Mouse (Mus musculus): ENCODE measurements around the gene Rab34.

Gene Rab34

DNA sequence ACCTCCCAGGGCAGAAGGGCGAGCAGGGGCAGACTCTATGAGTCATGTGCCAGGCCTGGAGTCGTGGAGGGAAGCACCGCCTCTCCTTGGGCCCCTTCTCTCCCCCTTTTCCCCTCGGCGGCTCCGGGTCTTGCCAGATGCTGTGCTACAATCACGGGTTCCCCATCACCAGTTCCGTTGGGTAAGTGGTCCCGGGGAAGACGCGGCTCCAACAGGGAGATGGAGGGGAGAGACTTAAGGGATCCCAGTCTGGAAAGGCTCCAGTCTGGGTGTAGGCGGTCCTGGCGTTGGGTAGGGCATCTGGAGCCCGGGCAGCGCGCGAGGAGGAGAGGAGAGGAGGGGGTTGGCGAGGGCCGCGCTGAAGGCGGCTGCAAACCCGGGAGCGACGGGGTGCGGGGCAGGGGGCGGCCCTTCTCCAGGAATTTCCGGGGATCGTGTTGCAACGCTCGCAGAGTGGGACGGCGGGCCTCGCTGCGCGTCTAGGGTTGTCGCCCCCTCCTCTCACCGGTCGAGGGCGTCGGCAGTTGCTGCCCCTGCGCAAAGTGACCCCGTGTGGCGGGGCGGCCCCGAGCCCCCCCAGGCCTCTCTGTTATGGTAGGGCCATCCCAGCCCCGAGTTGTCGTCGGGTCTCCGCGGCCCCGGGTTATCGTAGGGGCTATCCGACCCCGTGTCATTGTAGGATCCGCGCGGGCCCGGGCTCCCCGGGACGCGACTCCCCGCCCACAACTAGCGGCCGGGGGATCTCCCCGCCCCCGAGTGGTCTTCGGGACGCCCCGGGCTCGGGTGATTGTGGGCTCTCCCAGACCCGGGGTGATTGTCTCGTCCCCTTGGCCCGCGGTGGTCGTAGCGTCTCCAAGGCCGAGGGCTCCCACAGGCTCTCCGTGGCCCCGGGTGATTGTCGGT lies at the start of gene Rab34:
TSS of gene Rab34 (plus strand) at position 100 of the 903 bp plus-strand sequence.
- Histone ChIP-seq H3K36me3 (ENCODE audit: control insufficient read depth, insufficient read depth, low read length, poor library complexity, severe bottlenecking) (no peaks in the 10 kb centered on the region), H3K27me3 (ENCODE audit: control insufficient read depth, insufficient read depth, low read length, poor library complexity, severe bottlenecking) (no peaks in the 10 kb centered on the region)
- no peak for DNase-seq (ENCODE audit: low read depth, low spot score)

DNA sequence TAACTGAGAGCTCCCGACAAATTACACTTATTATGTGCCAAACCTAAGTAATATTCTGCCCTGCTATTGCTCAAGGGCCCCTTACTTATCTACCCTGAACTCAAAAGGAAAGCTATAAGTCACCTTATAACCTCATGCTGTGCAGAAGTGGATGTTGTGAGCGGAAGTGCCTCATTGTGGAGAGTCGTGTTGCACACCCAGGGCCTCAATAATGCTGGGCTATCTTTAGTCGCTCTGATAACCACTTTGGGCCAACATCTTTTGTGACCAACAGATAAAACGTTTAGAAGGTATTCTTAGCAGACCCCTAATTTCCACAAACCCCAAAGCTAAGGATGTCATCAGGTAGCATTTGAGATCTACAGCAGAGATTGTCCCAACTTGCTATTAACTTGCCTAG lies 47.6 kb upstream of the Rab34 start:
- no peak for DNase-seq (ENCODE audit: low read depth, low spot score)
- Histone ChIP-seq H3K27me3 (ENCODE audit: control insufficient read depth, insufficient read depth, low read length, poor library complexity, severe bottlenecking) (no peaks in the 10 kb centered on the region), H3K36me3 (ENCODE audit: control insufficient read depth, insufficient read depth, low read length, poor library complexity, severe bottlenecking) (peaks cover 1% of the 10 kb centered on the region; the same call in 1 of the 2 replicates)

DNA sequence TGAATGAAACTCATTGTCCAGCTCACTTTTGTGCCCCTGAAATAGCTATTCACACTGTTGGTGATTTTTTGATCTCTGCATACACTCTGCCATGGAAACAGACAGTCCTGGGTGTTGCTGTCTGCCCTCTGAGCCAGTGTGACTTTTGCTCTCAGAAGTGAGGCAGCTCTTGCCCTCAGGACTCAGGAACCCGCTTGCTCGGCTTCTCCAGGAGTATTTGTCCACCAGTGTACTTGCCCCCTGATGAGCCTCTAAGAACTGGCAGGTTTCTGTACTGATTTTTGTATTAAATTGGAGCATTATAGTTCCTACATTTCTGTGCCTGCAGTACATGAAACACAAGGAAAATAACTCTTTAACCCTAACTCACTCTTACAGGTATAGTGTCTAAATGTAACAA lies 44.7 kb upstream of the Rab34 start:
- H3K27me3 ChIP-seq (ENCODE audit: control insufficient read depth, insufficient read depth, low read length, poor library complexity, severe bottlenecking): no peaks in the 10 kb centered on the region
- no peak for DNase-seq (ENCODE audit: low read depth, low spot score)
- H3K36me3 ChIP-seq (ENCODE audit: control insufficient read depth, insufficient read depth, low read length, poor library complexity, severe bottlenecking): peaks cover 5% of the 10 kb centered on the region

DNA sequence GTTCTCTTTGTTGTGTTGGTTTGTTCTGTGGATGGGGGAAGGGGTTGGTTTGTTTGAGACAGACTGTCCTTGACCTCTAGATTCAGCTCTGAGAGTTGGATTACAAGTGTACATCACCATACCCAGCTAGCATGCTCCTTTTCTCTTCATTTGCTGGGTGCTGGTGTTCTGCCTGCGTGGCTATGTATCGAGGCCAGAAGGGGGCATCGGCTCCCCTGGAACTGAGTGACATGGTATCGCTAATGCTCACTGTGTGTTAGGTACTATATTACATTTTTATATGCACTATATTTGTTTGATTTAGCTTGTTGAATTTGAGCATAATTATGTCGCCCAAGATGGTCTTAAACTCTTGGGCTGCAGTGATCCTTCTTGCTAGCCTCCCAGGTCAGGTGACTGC lies 42.1 kb upstream of the Rab34 start:
- H3K27me3 ChIP-seq (ENCODE audit: control insufficient read depth, insufficient read depth, low read length, poor library complexity, severe bottlenecking): no peaks in the 10 kb centered on the region
- DNase-seq (ENCODE audit: low read depth, low spot score): no peak
- H3K36me3 ChIP-seq (ENCODE audit: control insufficient read depth, insufficient read depth, low read length, poor library complexity, severe bottlenecking): peaks cover 5% of the 10 kb centered on the region

DNA sequence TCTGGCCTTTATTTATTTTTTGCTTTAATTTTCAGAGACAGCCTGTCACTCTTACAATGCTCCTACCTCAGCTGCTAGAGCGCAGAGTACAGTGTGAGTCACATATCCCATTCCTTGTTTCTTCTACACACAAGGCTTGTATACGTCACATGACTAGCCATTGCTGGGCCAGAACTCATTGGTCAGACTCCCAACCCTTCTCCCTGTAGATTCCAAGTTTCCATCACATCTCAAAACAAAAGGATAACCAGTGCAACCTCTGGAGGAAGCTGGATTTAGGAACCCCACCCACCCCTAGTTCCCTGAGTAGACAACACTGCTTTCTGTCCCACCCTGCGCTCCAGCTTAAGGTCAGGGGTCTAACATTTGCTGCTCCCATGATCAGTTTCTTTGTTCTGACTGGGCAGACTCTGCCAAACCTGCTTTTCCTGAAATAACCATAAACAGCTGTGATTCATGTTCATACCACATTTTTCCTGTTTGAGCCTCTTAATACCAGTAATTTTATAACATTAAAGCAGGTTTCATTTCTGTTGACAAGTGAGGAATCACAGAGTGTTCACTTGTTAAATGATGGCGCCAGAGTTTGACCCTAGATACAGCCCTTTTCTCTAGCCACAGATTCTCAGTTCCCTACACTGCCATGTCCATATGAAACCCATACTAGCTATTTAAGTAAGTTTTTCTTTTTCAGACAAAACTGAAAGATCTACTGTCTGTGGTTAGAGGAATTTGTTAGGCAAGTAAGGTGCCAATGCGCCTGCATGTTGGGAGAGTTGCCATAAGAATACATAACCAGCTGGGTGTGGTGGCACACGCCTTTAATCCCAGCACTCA lies 41.3 kb upstream of the Rab34 start:
- Histone ChIP-seq H3K36me3 (ENCODE audit: control insufficient read depth, insufficient read depth, low read length, poor library complexity, severe bottlenecking) (peaks cover 5% of the 10 kb centered on the region; the same call in 1 of the 2 replicates), H3K27me3 (ENCODE audit: control insufficient read depth, insufficient read depth, low read length, poor library complexity, severe bottlenecking) (no peaks in the 10 kb centered on the region)
- DNase-seq (ENCODE audit: low read depth, low spot score): no peak

DNA sequence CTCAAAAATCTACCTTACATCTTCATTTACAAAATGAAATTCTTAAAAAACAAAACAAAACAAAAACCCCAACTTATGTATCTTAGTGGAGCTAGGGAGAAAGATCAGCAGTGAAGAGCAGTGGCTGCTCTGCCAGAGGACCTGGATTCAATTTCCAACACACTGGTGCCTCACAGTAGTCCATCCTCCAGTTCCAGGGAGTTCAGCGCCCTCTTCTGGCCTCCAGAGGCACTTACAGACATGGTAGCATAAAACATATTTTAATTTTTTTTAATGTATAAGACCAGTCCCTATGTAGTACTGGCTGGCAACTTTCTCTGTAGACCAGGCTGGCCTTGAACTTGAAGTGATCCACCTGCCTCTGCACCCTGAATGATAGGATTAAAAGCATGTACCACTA lies 37.1 kb upstream of the Rab34 start:
- peaks cover 4% of the 10 kb centered on the region; the same call in 1 of the 2 replicates for H3K36me3 ChIP-seq (ENCODE audit: control insufficient read depth, insufficient read depth, low read length, poor library complexity, severe bottlenecking)
- H3K27me3 ChIP-seq (ENCODE audit: control insufficient read depth, insufficient read depth, low read length, poor library complexity, severe bottlenecking): no peaks in the 10 kb centered on the region
- DNase-seq (ENCODE audit: low read depth, low spot score): peak; percentile 38

DNA sequence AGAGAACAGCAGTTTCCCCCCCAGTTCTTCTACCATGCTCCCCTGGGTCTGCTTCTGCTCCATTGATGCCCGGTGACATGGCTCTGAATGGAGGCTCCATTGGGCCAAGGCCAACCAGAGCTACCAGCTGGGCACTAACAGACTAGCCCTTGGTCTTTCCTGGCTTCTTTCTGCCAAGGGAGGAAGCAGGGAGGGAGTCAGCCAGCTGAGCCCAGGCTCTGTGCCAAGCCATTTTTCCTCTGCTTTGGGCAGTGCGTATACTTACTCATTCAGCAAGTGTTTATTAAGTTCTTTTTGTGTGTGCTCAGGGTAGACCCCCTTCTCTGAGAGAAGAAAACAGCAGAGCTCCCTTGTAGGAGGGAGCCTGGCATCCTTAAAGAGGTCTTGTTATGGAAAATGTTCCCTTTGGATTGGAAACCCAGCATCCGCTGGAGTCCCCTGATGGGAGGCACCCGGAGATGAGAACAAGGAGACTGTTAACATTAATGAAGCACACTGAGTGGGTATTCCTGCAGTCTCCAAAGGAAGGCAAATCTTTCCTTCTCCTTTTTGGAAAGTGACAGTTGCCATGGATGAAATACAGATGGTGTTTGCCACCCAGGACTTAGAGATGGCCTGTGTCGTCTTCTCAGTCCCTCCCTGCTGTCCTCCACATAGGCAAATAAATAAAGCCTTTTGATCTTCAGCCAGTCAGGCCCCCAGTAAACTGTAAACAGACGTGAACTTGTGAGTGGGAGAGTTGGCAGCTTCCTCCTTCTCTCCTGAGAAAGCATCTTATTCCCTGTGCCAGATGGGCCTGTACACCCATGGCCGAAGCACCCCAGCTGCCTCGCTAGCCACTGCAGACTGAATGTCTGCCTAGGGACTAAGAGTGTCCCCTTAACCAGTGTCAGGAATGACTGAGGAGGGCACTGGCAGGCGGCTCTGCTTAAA lies 35.7 kb upstream of the Rab34 start:
- DNase-seq (ENCODE audit: low read depth, low spot score): no peak
- Histone ChIP-seq H3K36me3 (ENCODE audit: control insufficient read depth, insufficient read depth, low read length, poor library complexity, severe bottlenecking) (peaks cover 3% of the 10 kb centered on the region; the same call in 1 of the 2 replicates), H3K27me3 (ENCODE audit: control insufficient read depth, insufficient read depth, low read length, poor library complexity, severe bottlenecking) (no peaks in the 10 kb centered on the region)

DNA sequence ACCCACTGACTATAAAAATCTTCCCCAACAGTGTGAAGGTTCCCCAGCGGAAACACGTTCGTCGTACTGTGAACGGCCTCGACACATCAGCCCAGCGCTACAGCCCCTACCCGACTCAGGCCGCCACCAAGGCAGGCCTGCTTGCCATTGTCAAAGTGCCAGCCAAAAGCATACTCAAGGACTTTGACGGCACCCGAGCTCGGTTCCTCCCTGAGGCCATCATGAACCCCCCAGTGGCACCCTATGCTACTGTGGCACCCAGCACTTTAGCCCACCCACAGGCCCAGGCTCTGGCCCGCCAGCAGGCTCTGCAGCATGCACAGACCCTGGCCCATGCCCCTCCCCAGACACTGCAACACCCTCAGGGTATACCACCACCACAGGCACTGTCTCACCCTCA lies 34.5 kb upstream of the Rab34 start:
- H3K36me3 ChIP-seq (ENCODE audit: control insufficient read depth, insufficient read depth, low read length, poor library complexity, severe bottlenecking): peaks cover 2% of the 10 kb centered on the region; the same call in 1 of the 2 replicates
- no peak for DNase-seq (ENCODE audit: low read depth, low spot score)
- no peaks in the 10 kb centered on the region for H3K27me3 ChIP-seq (ENCODE audit: control insufficient read depth, insufficient read depth, low read length, poor library complexity, severe bottlenecking)

DNA sequence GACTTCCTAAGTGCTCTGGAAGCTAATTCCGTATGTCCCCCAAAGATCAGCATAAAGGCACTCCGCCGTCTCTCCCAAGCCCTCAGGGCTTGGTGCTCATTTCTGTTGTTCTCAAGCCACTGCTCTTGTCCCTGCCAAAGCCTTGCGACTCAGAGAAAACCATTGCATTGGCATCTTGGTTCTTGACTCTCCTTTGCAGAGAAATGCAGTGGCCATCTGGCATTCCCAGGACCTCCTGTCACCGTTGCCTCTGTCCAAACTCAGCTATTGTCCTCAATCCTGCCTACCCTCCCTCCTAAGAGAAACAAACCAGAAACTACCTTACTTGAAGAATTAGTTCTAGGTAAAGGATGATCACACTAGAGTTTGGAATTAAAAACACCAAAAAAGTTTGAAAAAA lies 32.6 kb upstream of the Rab34 start:
- Histone ChIP-seq H3K27me3 (ENCODE audit: control insufficient read depth, insufficient read depth, low read length, poor library complexity, severe bottlenecking) (no peaks in the 10 kb centered on the region), H3K36me3 (ENCODE audit: control insufficient read depth, insufficient read depth, low read length, poor library complexity, severe bottlenecking) (peaks cover 2% of the 10 kb centered on the region; the same call in 1 of the 2 replicates)
- no peak for DNase-seq (ENCODE audit: low read depth, low spot score)

DNA sequence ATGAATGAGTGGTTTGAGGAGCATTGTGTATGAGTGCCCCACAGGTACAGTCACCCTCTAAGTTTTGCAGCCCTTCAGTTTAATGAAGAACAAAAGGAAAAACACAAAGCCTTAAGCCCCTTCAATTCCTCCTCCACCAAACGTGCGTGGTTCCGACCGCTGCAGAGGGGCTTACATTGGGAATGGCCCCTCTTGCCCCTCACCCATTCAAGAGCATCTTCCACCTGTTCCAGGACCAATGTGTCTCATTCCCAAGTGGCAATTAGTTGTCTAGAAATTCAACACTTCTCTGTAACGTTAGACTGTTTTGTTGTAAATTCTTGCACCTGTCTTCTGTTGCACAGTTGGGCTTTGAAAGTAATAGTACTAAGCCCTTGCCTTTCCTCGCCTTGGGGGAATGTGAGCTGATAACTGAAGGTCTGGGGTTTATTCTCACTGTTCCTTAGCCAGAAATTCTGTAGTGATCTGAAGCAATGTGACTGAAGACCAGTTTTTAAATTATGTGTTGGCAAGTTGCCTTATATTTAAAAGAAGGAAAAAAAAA lies 32.0 kb upstream of the Rab34 start:
- Histone ChIP-seq H3K36me3 (ENCODE audit: control insufficient read depth, insufficient read depth, low read length, poor library complexity, severe bottlenecking) (peaks cover 2% of the 10 kb centered on the region; the same call in 1 of the 2 replicates), H3K27me3 (ENCODE audit: control insufficient read depth, insufficient read depth, low read length, poor library complexity, severe bottlenecking) (no peaks in the 10 kb centered on the region)
- no peak for DNase-seq (ENCODE audit: low read depth, low spot score)

DNA sequence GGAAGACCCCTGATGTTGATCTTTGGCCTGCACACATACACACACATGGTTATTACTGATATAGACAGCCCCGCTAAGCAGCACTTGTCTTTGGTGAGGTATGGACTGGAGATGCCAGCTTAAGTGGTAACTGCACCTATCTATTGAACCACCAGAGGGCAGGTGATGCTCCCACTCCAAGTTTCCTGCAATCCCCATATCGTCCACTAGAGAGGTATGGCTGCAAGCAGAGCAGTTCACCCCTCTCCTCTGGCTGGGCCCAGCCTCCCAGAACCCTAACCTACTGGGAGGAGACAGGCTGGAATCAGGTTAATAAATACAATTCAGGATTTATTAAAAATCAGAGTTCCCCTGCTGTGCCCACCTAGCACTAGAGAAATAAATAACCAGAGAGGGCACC lies 29.1 kb upstream of the Rab34 start:
- Histone ChIP-seq H3K27me3 (ENCODE audit: control insufficient read depth, insufficient read depth, low read length, poor library complexity, severe bottlenecking) (no peaks in the 10 kb centered on the region), H3K36me3 (ENCODE audit: control insufficient read depth, insufficient read depth, low read length, poor library complexity, severe bottlenecking) (peaks cover 3% of the 10 kb centered on the region)
- DNase-seq (ENCODE audit: low read depth, low spot score): peak; percentile 94

DNA sequence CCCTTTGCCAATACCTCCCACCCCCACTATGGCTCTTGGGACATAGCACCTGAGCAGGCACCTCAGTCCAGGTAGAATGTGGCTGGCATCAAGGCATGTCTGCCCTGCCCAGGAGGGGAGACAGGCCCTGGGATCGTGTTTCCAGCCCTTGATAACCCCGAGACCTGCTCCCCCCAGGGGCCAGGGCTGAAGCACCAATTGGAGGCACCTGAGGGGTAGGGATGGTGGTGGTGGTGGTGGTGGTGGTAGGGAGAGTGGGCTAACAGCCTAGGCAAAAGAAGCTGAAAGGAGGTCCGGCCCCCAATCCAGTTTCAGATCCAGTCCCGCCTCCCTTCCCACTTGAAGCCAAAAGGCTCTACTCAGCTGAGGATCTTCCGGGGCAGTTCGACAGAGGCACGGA lies 28.7 kb upstream of the Rab34 start:
- H3K36me3 ChIP-seq (ENCODE audit: control insufficient read depth, insufficient read depth, low read length, poor library complexity, severe bottlenecking): peaks cover 3% of the 10 kb centered on the region
- no peaks in the 10 kb centered on the region for H3K27me3 ChIP-seq (ENCODE audit: control insufficient read depth, insufficient read depth, low read length, poor library complexity, severe bottlenecking)
- no peak for DNase-seq (ENCODE audit: low read depth, low spot score)

DNA sequence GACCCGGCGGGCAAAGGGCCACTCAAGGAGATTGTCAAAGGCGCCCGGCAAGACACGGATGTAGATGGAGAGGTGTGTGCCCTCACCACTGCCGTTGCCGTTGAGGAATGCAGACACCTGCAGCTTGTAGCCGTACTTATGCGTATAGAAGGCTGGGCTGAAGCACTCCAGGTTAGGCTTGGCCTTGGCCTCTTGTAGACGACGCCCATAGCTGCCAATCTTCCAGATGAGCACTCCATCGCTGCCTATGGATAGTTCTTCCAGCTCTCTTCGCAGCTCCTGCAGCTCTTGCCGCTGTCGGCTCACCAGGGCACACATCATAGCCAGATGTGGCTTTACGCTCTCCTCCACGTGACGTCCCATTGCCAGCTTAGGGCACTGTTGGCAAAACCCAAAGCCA lies 28.1 kb upstream of the Rab34 start:
- no peak for DNase-seq (ENCODE audit: low read depth, low spot score)

DNA sequence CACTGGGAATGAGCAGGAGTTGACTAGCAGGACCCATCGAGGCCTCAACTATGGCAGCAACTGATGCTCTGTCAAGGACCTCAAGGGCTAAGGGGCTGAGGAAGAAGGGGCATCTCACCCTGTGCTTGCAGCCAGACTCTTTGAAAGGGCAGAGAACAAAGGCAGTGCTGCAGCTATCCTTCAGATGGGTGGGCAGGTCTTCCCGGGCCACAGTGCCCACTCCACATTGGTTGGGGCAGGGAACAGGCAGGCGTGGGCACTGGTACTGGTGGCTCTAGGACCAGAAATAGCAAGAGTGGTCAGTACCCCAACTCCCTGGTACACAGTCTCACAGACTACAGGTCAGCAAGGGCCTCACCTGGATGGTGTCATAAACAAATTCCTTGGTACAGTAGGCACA lies 27.6 kb upstream of the Rab34 start:
- Histone ChIP-seq H3K36me3 (ENCODE audit: control insufficient read depth, insufficient read depth, low read length, poor library complexity, severe bottlenecking) (peaks cover 3% of the 10 kb centered on the region), H3K27me3 (ENCODE audit: control insufficient read depth, insufficient read depth, low read length, poor library complexity, severe bottlenecking) (no peaks in the 10 kb centered on the region)
- DNase-seq (ENCODE audit: low read depth, low spot score): no peak

More for the DNA sequence above, 28.1 kb upstream of the Rab34 start:
- H3K36me3 ChIP-seq (ENCODE audit: control insufficient read depth, insufficient read depth, low read length, poor library complexity, severe bottlenecking): peaks cover 3% of the 10 kb centered on the region
- H3K27me3 ChIP-seq (ENCODE audit: control insufficient read depth, insufficient read depth, low read length, poor library complexity, severe bottlenecking): no peaks in the 10 kb centered on the region
